Mouse (Mus musculus) erythroid progenitor cell, adult 5-6 weeks (primary cell): ENCODE results near the gene Spata31d1d. TPM values are rescaled to one million over a fixed set of nuclear protein-coding genes. Genes with fewer than 3 reads are reported as not detected.

Source experiments
- ATAC-seq: replicated peaks from 2 replicates; pipeline ENCODE4 v1.8.0; 2016; ENCODE audit warnings: moderate number of reproducible peaks, mild to moderate bottlenecking, moderate TSS enrichment, inconsistent platforms; ENCODE audit not compliant: poor library complexity, low FRiP score, severe bottlenecking
- total RNA-seq, 2 experiments: library from RNA; stranded (forward) in 1 of 2; stranded (reverse) in 1 of 2; fragments of 150-400 nt in 1 of 2; fragments of 186-747, 209-891 nt in 1 of 2; gene quantifications; 2 replicates each; pipeline versions ENCODE4 v1.2.3 to v1.2.4; 2015 to 2017; ENCODE audit warnings: low replicate concordance in 2 of 2

The Spata31d1d gene
- total RNA-seq, 2 experiments from 2014 or later: not detected

GRCm38 (mm10) chr13:59688338-59688770, 43.2 kb downstream of the Spata31d1d start:
- no peak for ATAC-seq

GRCm38 (mm10) chr13:59685236-59685635, 46.3 kb downstream of the Spata31d1d start:
- no peak for ATAC-seq

- peak; percentile 70; the same call in 1 of the 2 replicates for ATAC-seq
Observed at GRCm38 (mm10) chr13:59682629-59683028, 48.9 kb downstream of the Spata31d1d start.

GRCm38 (mm10) chr13:59679908-59680307, 51.6 kb downstream of the Spata31d1d start:
- ATAC-seq: no peak

- ATAC-seq: no peak
Observed at GRCm38 (mm10) chr13:59679306-59679705, 52.2 kb downstream of the Spata31d1d start.

- no peak for ATAC-seq
Observed at GRCm38 (mm10) chr13:59676316-59677229, 55.0 kb downstream of the Spata31d1d start.

Other genes with a start within 250 kb of the Spata31d1d start
- 35.7 and 83.4 TPM in 2 replicates for gene Agtpbp1, start 146.5 kb downstream of the Spata31d1d start, total RNA-seq (2015; ENCODE audit: low replicate concordance)
- 45.5 and 71.2 TPM in 2 replicates for gene Agtpbp1, start 146.5 kb downstream of the Spata31d1d start, total RNA-seq (2017; ENCODE audit: low replicate concordance)
- gene Naa35, start 146.5 kb downstream of the Spata31d1d start, total RNA-seq (2015; ENCODE audit: low replicate concordance): 23.8 and 28.5 TPM in 2 replicates
- gene Naa35, start 146.5 kb downstream of the Spata31d1d start, total RNA-seq (2017; ENCODE audit: low replicate concordance): 47.2 and 53.1 TPM in 2 replicates
- 45.0 and 46.1 TPM in 2 replicates for gene Golm1, start 55.9 kb downstream of the Spata31d1d start, total RNA-seq (2015; ENCODE audit: low replicate concordance)
- 78.4 and 80.5 TPM in 2 replicates for gene Golm1, start 55.9 kb downstream of the Spata31d1d start, total RNA-seq (2017; ENCODE audit: low replicate concordance)
- gene 4921517D22Rik, start 37.6 kb downstream of the Spata31d1d start, total RNA-seq (2015; ENCODE audit: low replicate concordance): not detected in 2 replicates
- gene 4921517D22Rik, start 37.6 kb downstream of the Spata31d1d start, total RNA-seq (2017; ENCODE audit: low replicate concordance): not detected in 2 replicates
- gene Spata31d1a, start 21.4 kb downstream of the Spata31d1d start, total RNA-seq (2015; ENCODE audit: low replicate concordance): not detected in 2 replicates
- not detected in 2 replicates for gene Spata31d1a, start 21.4 kb downstream of the Spata31d1d start, total RNA-seq (2017; ENCODE audit: low replicate concordance)
- gene Spata31d1b, start 19.5 kb downstream of the Spata31d1d start, total RNA-seq (2015; ENCODE audit: low replicate concordance): not detected in 2 replicates
- gene Spata31d1b, start 19.5 kb downstream of the Spata31d1d start, total RNA-seq (2017; ENCODE audit: low replicate concordance): not detected in 2 replicates
- gene 1700014D04Rik, start 15.0 kb upstream of the Spata31d1d start, total RNA-seq (2015; ENCODE audit: low replicate concordance): 2.9 and 3.2 TPM in 2 replicates
- 0.13 TPM in 1 of 2 replicates, not detected in the other for gene 1700014D04Rik, start 15.0 kb upstream of the Spata31d1d start, total RNA-seq (2017; ENCODE audit: low replicate concordance)
- gene Isca1, start 38.1 kb upstream of the Spata31d1d start, total RNA-seq (2015; ENCODE audit: low replicate concordance): 543 and 663 TPM in 2 replicates
- gene Isca1, start 38.1 kb upstream of the Spata31d1d start, total RNA-seq (2017; ENCODE audit: low replicate concordance): 331 and 419 TPM in 2 replicates
- not detected in 2 replicates for gene Gm49354, start 50.5 kb upstream of the Spata31d1d start, total RNA-seq (2015; ENCODE audit: low replicate concordance)
- 217 and 577 TPM in 2 replicates for gene Gm49354, start 50.5 kb upstream of the Spata31d1d start, total RNA-seq (2017; ENCODE audit: low replicate concordance)
- gene Tut7, start 91.4 kb upstream of the Spata31d1d start, total RNA-seq (2015; ENCODE audit: low replicate concordance): 459 and 492 TPM in 2 replicates
- gene Tut7, start 91.4 kb upstream of the Spata31d1d start, total RNA-seq (2017; ENCODE audit: low replicate concordance): 561 and 620 TPM in 2 replicates